Mouse (Mus musculus) liver, postnatal 0 days (tissue): ENCODE results near the gene Timm8a1. TPM values are rescaled to one million over a fixed set of nuclear protein-coding genes. Genes with fewer than 3 reads are reported as not detected.

ENCODE experiments used
- ATAC-seq: fragments of 200-750 bp; cut with Nextera tagmentation; 2 replicates; pipeline ENCODE4 v1.8.0; 2017; ENCODE audit warnings: mild to moderate bottlenecking, moderate library complexity
- DNase-seq: peaks from one replicate; pipeline ENCODE4 v3.0.0-alpha.2; 2016
- H3K27ac ChIP-seq: fragments of 300-500 bp; sonication (generic); 2 replicates; pipeline ENCODE4 v1.5.1; 2014; ENCODE audit warnings: antibody characterized with exemption, moderate library complexity, mild to moderate bottlenecking, low read depth
- H3K27me3 ChIP-seq: fragments of 300-500 bp; sonication (generic); 2 replicates; pipeline ENCODE4 v1.6.1; 2014; ENCODE audit warnings: low read length, control low read depth, mixed read lengths; ENCODE audit not compliant: insufficient read depth
- H3K36me3 ChIP-seq: fragments of 300-500 bp; sonication (generic); replicated peaks from 2 replicates; pipeline ENCODE4 v1.6.1; 2014; ENCODE audit warnings: mild to moderate bottlenecking, control low read depth, low read length, moderate library complexity, mixed read lengths; ENCODE audit not compliant: insufficient read depth
- H3K4me1 ChIP-seq: fragments of 300-500 bp; sonication (generic); 2 replicates; pipeline ENCODE4 v1.6.1; 2014; ENCODE audit warnings: antibody characterized with exemption, mild to moderate bottlenecking, control low read depth; ENCODE audit not compliant: insufficient read depth
- H3K4me2 ChIP-seq: fragments of 300-500 bp; sonication (generic); 2 replicates; pipeline ENCODE4 v1.6.1; 2014; ENCODE audit warnings: low read depth, mild to moderate bottlenecking, low read length, moderate library complexity, mixed read lengths
- H3K4me3 ChIP-seq: fragments of 300-500 bp; sonication (generic); 2 replicates; pipeline ENCODE4 v1.5.1; 2014; ENCODE audit warnings: low read depth, low read length
- H3K9ac ChIP-seq: fragments of 300-500 bp; sonication (generic); replicated peaks from 2 replicates; pipeline ENCODE4 v1.6.1; 2014; ENCODE audit warnings: mild to moderate bottlenecking, moderate library complexity
- H3K9me3 ChIP-seq: fragments of 300-500 bp; sonication (generic); 2 replicates; pipeline ENCODE4 v1.6.1; 2016; ENCODE audit warnings: mild to moderate bottlenecking, control low read depth, low read length, mixed read lengths
- CTCF ChIP-seq: sonication (generic); IDR thresholded peaks from 2 replicates; pipeline ENCODE4 v1.5.1; 2016; ENCODE audit warnings: antibody characterized with exemption, low read depth
- EP300 ChIP-seq: IDR thresholded peaks from 2 replicates; pipeline ENCODE4 v1.6.1; 2016; ENCODE audit warnings: antibody characterized with exemption, low read depth, mild to moderate bottlenecking
- WGBS: fragments of 180-500 bp; shearing (Covaris S2); extraction: QIAGEN DNeasy Blood & Tissue Kit; methylation state at CpG from one replicate; pipeline ENCODE4 v1.1.7; 2014; ENCODE audit not compliant: insufficient replicate concordance; 5-methylcytosine and 5-hydroxymethylcytosine counted together
- polyA plus RNA-seq: library from polyadenylated mRNA; unstranded; fragments of >200 nt; fragmentation: Nextera tagmentation; extraction: Ambion mirVana; gene quantifications from 2 replicates; pipeline ENCODE4 v1.2.1, GENCODE M21; 2015

The Timm8a1 gene
- polyA plus RNA-seq, 1 experiment from 2014 or later: 106 TPM

- WGBS: 54% methylated on average over 6 of the region's 6 CpGs
- no peaks in the 10 kb centered on the region for H3K9me3 ChIP-seq
- H3K4me1 ChIP-seq: no peaks in the 10 kb centered on the region
- H3K4me2 ChIP-seq: no peak overlapping the region
- no peaks in the 10 kb centered on the region for H3K27me3 ChIP-seq
- H3K4me3 ChIP-seq: no peak overlapping the region
- ATAC-seq (0 out of 2 replicates have a peak, but pooled peaks have one; percentile 27), DNase-seq (no peak)
- no peaks in the 10 kb centered on the region; the same call in 1 of the 2 replicates for H3K36me3 ChIP-seq
- TF ChIP-seq CTCF: no peak
- TF ChIP-seq EP300: no peak
- H3K27ac ChIP-seq: no peak overlapping the region
- no peak overlapping the region for H3K9ac ChIP-seq
These were observed 12.8 kb upstream of the Timm8a1 start for GRCm38 (mm10) chrX:134554425-134554824.

- no peak overlapping the region for H3K27ac ChIP-seq
- TF ChIP-seq CTCF: no peak
- no peaks in the 10 kb centered on the region for H3K27me3 ChIP-seq
These were observed 11.7 kb upstream of the Timm8a1 start for GRCm38 (mm10) chrX:134553326-134553725.

GRCm38 (mm10) chrX:134550903-134551302 is 9.2 kb upstream of the Timm8a1 start:
- TF ChIP-seq CTCF (peak; percentile 69), EP300 (no peak)
- DNase-seq (no peak), ATAC-seq (no peak)
- 18% methylated on average over 5 of the region's 5 CpGs for WGBS
- H3K9ac ChIP-seq: no peak overlapping the region
- no peak overlapping the region for H3K27ac ChIP-seq
- H3K36me3 ChIP-seq: no peaks in the 10 kb centered on the region; the same call in 1 of the 2 replicates
- no peaks in the 10 kb centered on the region for H3K4me1 ChIP-seq
- H3K4me2 ChIP-seq: no peak overlapping the region
- H3K9me3 ChIP-seq: no peaks in the 10 kb centered on the region
- H3K4me3 ChIP-seq: no peak overlapping the region
- no peaks in the 10 kb centered on the region for H3K27me3 ChIP-seq

More at GRCm38 (mm10) chrX:134553326-134553725, 11.7 kb upstream of the Timm8a1 start:
- H3K9me3 ChIP-seq: no peaks in the 10 kb centered on the region
- 73% methylated on average over 4 of the region's 4 CpGs for WGBS
- H3K4me1 ChIP-seq: no peaks in the 10 kb centered on the region
- H3K4me3 ChIP-seq: no peak overlapping the region
- H3K36me3 ChIP-seq: no peaks in the 10 kb centered on the region; the same call in 1 of the 2 replicates
- ATAC-seq: no peak
- no peak overlapping the region for H3K4me2 ChIP-seq
- H3K9ac ChIP-seq: no peak overlapping the region
- DNase-seq: no peak

- H3K9ac ChIP-seq: no peak overlapping the region
- TF ChIP-seq CTCF (no peak), EP300 (no peak)
- WGBS: 69% methylated on average over 4 of the region's 4 CpGs
- peak; percentile 70 for ATAC-seq
- H3K4me1 ChIP-seq: no peaks in the 10 kb centered on the region
- no peaks in the 10 kb centered on the region for H3K27me3 ChIP-seq
- H3K27ac ChIP-seq: no peak overlapping the region
- no peaks in the 10 kb centered on the region for H3K9me3 ChIP-seq
- no peak overlapping the region for H3K4me2 ChIP-seq
- H3K4me3 ChIP-seq: no peak overlapping the region
- DNase-seq: no peak
- H3K36me3 ChIP-seq: no peaks in the 10 kb centered on the region
These were observed 5.7 kb upstream of the Timm8a1 start for GRCm38 (mm10) chrX:134547330-134547729.

GRCm38 (mm10) chrX:134541955-134542308 is 267 bp upstream of the Timm8a1 start:
- ATAC-seq (no peak), DNase-seq (no peak)
- Histone ChIP-seq H3K9me3 (no peaks in the 10 kb centered on the region), H3K4me1 (no peaks in the 10 kb centered on the region), H3K4me2 (peak overlapping the region; percentile 81), H3K4me3 (peak overlapping the region; percentile 58), H3K27ac (peak overlapping the region; percentile 78), H3K9ac (peak overlapping the region; percentile 70), H3K36me3 (no peaks in the 10 kb centered on the region), H3K27me3 (no peaks in the 10 kb centered on the region)
- no peak for TF ChIP-seq CTCF
- no peak for TF ChIP-seq EP300
- 19% methylated on average over 6 of the region's 6 CpGs for WGBS

GRCm38 (mm10) chrX:134540414-134541135 is 1.1 kb downstream of the Timm8a1 start:
- TF ChIP-seq EP300 (0 out of 2 replicates have a peak, but pooled peaks have one; percentile 11), CTCF (no peak; the same call in 1 of the 2 replicates)
- H3K9ac ChIP-seq: peak overlapping the region; percentile 70
- H3K4me3 ChIP-seq: peak overlapping the region; percentile 58
- 20% methylated on average over 12 of the region's 12 CpGs for WGBS
- no peaks in the 10 kb centered on the region for H3K4me1 ChIP-seq
- H3K36me3 ChIP-seq: 0 out of 2 replicates have a peak, but pooled peaks cover 2% of the 10 kb centered on the region
- peak overlapping the region; percentile 81 for H3K4me2 ChIP-seq
- ATAC-seq (peak; percentile 43), DNase-seq (peak; percentile 27)
- peak overlapping the region; percentile 84 for H3K27ac ChIP-seq
- no peaks in the 10 kb centered on the region for H3K27me3 ChIP-seq
- H3K9me3 ChIP-seq: no peaks in the 10 kb centered on the region
